Mouse (Mus musculus) spleen, postnatal 10 days (tissue): ENCODE data around the gene Zzef1.
"Not testable (repeated sequence)": the region's sequence is repeated elsewhere in the genome, so short reads cannot be mapped to it uniquely, and the experiment has no call there.

Experiments used
- DNase-seq, 2 experiments: peaks; one replicate each; pipeline ENCODE4 v3.0.0; 2021 to 2022; ENCODE audit warnings: low spot score in 2 of 2

Gene Zzef1

GRCm38 (mm10) chr11:72795455-72796295 is at the start of gene Zzef1, which contains the start of gene Cyb5d2:
Gene Zzef1, plus strand, starts transcription at chr11:72796226.
Gene Cyb5d2, minus strand, starts transcription at chr11:72796142.
- DNase-seq: peak; percentile 86 to 97

- DNase-seq: no peak
Observed at GRCm38 (mm10) chr11:72751956-72752355, 44.1 kb upstream of the Zzef1 start.

- DNase-seq: no peak
Observed at GRCm38 (mm10) chr11:72758316-72758715, 37.7 kb upstream of the Zzef1 start.

GRCm38 (mm10) chr11:72759581-72759980 is 36.4 kb upstream of the Zzef1 start:
- DNase-seq: no peak

- no peak for DNase-seq
Observed at GRCm38 (mm10) chr11:72760781-72761180, 35.2 kb upstream of the Zzef1 start.

- DNase-seq: no peak
Observed at GRCm38 (mm10) chr11:72764270-72764669, 31.8 kb upstream of the Zzef1 start.

GRCm38 (mm10) chr11:72767716-72768115 is 28.3 kb upstream of the Zzef1 start:
- DNase-seq: no peak

- DNase-seq: no peak
Observed at GRCm38 (mm10) chr11:72769061-72769460, 27.0 kb upstream of the Zzef1 start.

- no peak for DNase-seq
Observed at GRCm38 (mm10) chr11:72770324-72770723, 25.7 kb upstream of the Zzef1 start.

GRCm38 (mm10) chr11:72770816-72771215 is 25.2 kb upstream of the Zzef1 start:
- no peak for DNase-seq

GRCm38 (mm10) chr11:72771461-72771860 is 24.6 kb upstream of the Zzef1 start:
- no peak for DNase-seq

GRCm38 (mm10) chr11:72772611-72773010 is 23.4 kb upstream of the Zzef1 start:
- DNase-seq: not testable (repeated sequence)

- DNase-seq: no peak
Observed at GRCm38 (mm10) chr11:72778957-72779356, 17.1 kb upstream of the Zzef1 start.

GRCm38 (mm10) chr11:72782103-72782502 is 13.9 kb upstream of the Zzef1 start:
- no peak for DNase-seq

GRCm38 (mm10) chr11:72782503-72782902 is 13.5 kb upstream of the Zzef1 start:
- no peak for DNase-seq

GRCm38 (mm10) chr11:72792033-72792432 is 4.0 kb upstream of the Zzef1 start:
- DNase-seq: no peak

GRCm38 (mm10) chr11:72795149-72795454 is 924 bp upstream of the Zzef1 start:
- DNase-seq: no peak

GRCm38 (mm10) chr11:72796296-72796687 is 266 bp downstream of the Zzef1 start:
- no peak for DNase-seq

- no peak for DNase-seq
Observed at GRCm38 (mm10) chr11:72796773-72797338, 830 bp downstream of the Zzef1 start.

GRCm38 (mm10) chr11:72798112-72798511 is 2.1 kb downstream of the Zzef1 start:
- no peak for DNase-seq

GRCm38 (mm10) chr11:72801182-72801581 is 5.2 kb downstream of the Zzef1 start:
- no peak for DNase-seq

GRCm38 (mm10) chr11:72803038-72803437 is 7.0 kb downstream of the Zzef1 start:
- no peak for DNase-seq

- DNase-seq: no peak
Observed at GRCm38 (mm10) chr11:72804586-72804985, 8.6 kb downstream of the Zzef1 start.
